Mouse (Mus musculus) midbrain, embryonic 11.5 days (tissue): Measurements from ENCODE around the gene Slc8b1. TPM values are rescaled to one million over a fixed set of nuclear protein-coding genes. Genes with fewer than 3 reads are reported as not detected.

ENCODE experiments used
- ATAC-seq: fragments of 200-750 bp; cut with Nextera tagmentation; 2 replicates; pipeline ENCODE4 v1.8.0; 2017; ENCODE audit warnings: moderate TSS enrichment, moderate library complexity; ENCODE audit not compliant: low FRiP score
- DNase-seq: peaks from one replicate; pipeline ENCODE4 v3.0.0; 2015; ENCODE audit warnings: low spot score; ENCODE audit errors: missing footprints
- H3K27ac ChIP-seq: fragments of 300-500 bp; sonication (generic); 2 replicates; pipeline ENCODE4 v1.5.1; 2014; ENCODE audit warnings: low read depth, low read length
- H3K27me3 ChIP-seq: fragments of 300-500 bp; sonication (generic); 2 replicates; pipeline ENCODE4 v1.6.1; 2014; ENCODE audit warnings: mild to moderate bottlenecking, low read length, moderate library complexity, mixed read lengths; ENCODE audit not compliant: control insufficient read depth, insufficient read depth
- H3K36me3 ChIP-seq: fragments of 300-500 bp; sonication (generic); 2 replicates; pipeline ENCODE4 v1.6.1; 2014; ENCODE audit warnings: mild to moderate bottlenecking, low read length, moderate library complexity, mixed read lengths; ENCODE audit not compliant: control insufficient read depth, insufficient read depth
- H3K4me1 ChIP-seq: fragments of 300-500 bp; sonication (generic); 2 replicates; pipeline ENCODE4 v1.6.1; 2014; ENCODE audit warnings: low read length; ENCODE audit not compliant: control insufficient read depth, insufficient read depth
- H3K4me2 ChIP-seq: fragments of 300-500 bp; sonication (generic); 2 replicates; pipeline ENCODE4 v1.6.1; 2014; ENCODE audit warnings: mild to moderate bottlenecking, moderate library complexity
- H3K4me3 ChIP-seq: fragments of 300-500 bp; sonication (generic); 2 replicates; pipeline ENCODE4 v1.5.1; 2014; ENCODE audit warnings: low read depth, low read length
- H3K9ac ChIP-seq: fragments of 300-500 bp; sonication (generic); 2 replicates; pipeline ENCODE4 v1.6.1; 2014; ENCODE audit warnings: low read length
- H3K9me3 ChIP-seq: fragments of 300-500 bp; sonication (generic); 2 replicates; pipeline ENCODE4 v1.6.1; 2016; ENCODE audit warnings: low read length; ENCODE audit not compliant: control insufficient read depth
- WGBS: fragments of 180-500 bp; shearing (Covaris S2); extraction: QIAGEN DNeasy Blood & Tissue Kit; methylation state at CpG from one replicate; pipeline ENCODE4 v1.1.7; 2014; 5-methylcytosine and 5-hydroxymethylcytosine counted together
- polyA plus RNA-seq: library from polyadenylated mRNA; unstranded; fragments of >200 nt; fragmentation: Nextera tagmentation; extraction: Ambion mirVana; gene quantifications from 2 replicates; pipeline ENCODE4 v1.2.1, GENCODE M21; 2014

Slc8b1 gene
- polyA plus RNA-seq, 1 experiment from 2014 or later = 1.3 TPM

GRCm38 (mm10) chr5:120526311-120526710 lies 15.3 kb downstream of the Slc8b1 start:
- Histone ChIP-seq H3K36me3 (no peaks in the 10 kb centered on the region), H3K4me2 (no peak overlapping the region), H3K27ac (no peak overlapping the region), H3K9me3 (no peaks in the 10 kb centered on the region), H3K9ac (no peak overlapping the region), H3K27me3 (no peaks in the 10 kb centered on the region), H3K4me1 (no peaks in the 10 kb centered on the region), H3K4me3 (no peak overlapping the region)
- DNase-seq = no peak
- WGBS = 72% methylated on average over 9 of the region's 11 CpGs
- ATAC-seq = no peak

- Histone ChIP-seq H3K4me3 (no peak overlapping the region), H3K4me2 (no peak overlapping the region), H3K9ac (no peak overlapping the region), H3K27ac (no peak overlapping the region), H3K9me3 (no peaks in the 10 kb centered on the region), H3K27me3 (no peaks in the 10 kb centered on the region), H3K4me1 (no peaks in the 10 kb centered on the region), H3K36me3 (no peaks in the 10 kb centered on the region)
- DNase-seq (no peak), ATAC-seq (no peak)
- WGBS = 95% methylated on average over 17 of the region's 20 CpGs
Measured at GRCm38 (mm10) chr5:120527296-120527964, 16.5 kb downstream of the Slc8b1 start.

GRCm38 (mm10) chr5:120531631-120532030 lies 20.7 kb downstream of the Slc8b1 start:
- DNase-seq = no peak
- no peak overlapping the region for H3K9ac ChIP-seq
- no peak overlapping the region for H3K4me2 ChIP-seq
- H3K4me1 ChIP-seq = no peaks in the 10 kb centered on the region
- H3K27ac ChIP-seq = no peak overlapping the region
- WGBS = 88% methylated on average over 8 of the region's 8 CpGs
- ATAC-seq = no peak
- H3K9me3 ChIP-seq = no peaks in the 10 kb centered on the region
- H3K27me3 ChIP-seq = no peaks in the 10 kb centered on the region
- H3K36me3 ChIP-seq = no peaks in the 10 kb centered on the region
- H3K4me3 ChIP-seq = no peak overlapping the region

GRCm38 (mm10) chr5:120534071-120534685 lies 23.2 kb downstream of the Slc8b1 start:
- ATAC-seq (no peak), DNase-seq (no peak)
- Histone ChIP-seq H3K4me2 (no peak overlapping the region), H3K36me3 (no peaks in the 10 kb centered on the region), H3K27me3 (no peaks in the 10 kb centered on the region), H3K27ac (no peak overlapping the region), H3K4me3 (no peak overlapping the region), H3K9ac (no peak overlapping the region), H3K4me1 (no peaks in the 10 kb centered on the region), H3K9me3 (no peaks in the 10 kb centered on the region)
- WGBS = 75% methylated on average over 15 of the region's 15 CpGs

GRCm38 (mm10) chr5:120534686-120535075 lies 23.7 kb downstream of the Slc8b1 start:
- H3K4me2 ChIP-seq = no peak overlapping the region
- H3K27ac ChIP-seq = no peak overlapping the region
- no peak for DNase-seq

GRCm38 (mm10) chr5:120536046-120536445 lies 25.1 kb downstream of the Slc8b1 start:
- Histone ChIP-seq H3K27ac (no peak overlapping the region), H3K36me3 (no peaks in the 10 kb centered on the region), H3K9ac (no peak overlapping the region), H3K4me1 (no peaks in the 10 kb centered on the region), H3K27me3 (no peaks in the 10 kb centered on the region), H3K4me2 (no peak overlapping the region), H3K4me3 (no peak overlapping the region), H3K9me3 (no peaks in the 10 kb centered on the region)
- DNase-seq (no peak), ATAC-seq (no peak)
- WGBS = 84% methylated on average over 13 of the region's 13 CpGs

More at GRCm38 (mm10) chr5:120534686-120535075, 23.7 kb downstream of the Slc8b1 start:
- H3K4me1 ChIP-seq = no peaks in the 10 kb centered on the region
- H3K36me3 ChIP-seq = no peaks in the 10 kb centered on the region
- H3K27me3 ChIP-seq = no peaks in the 10 kb centered on the region
- H3K9me3 ChIP-seq = no peaks in the 10 kb centered on the region
- no peak overlapping the region for H3K4me3 ChIP-seq
- 60% methylated on average over 2 of the region's 2 CpGs for WGBS
- no peak overlapping the region for H3K9ac ChIP-seq
- ATAC-seq = no peak

- H3K4me1 ChIP-seq = no peaks in the 10 kb centered on the region
- H3K27ac ChIP-seq = no peak overlapping the region
- no peaks in the 10 kb centered on the region for H3K9me3 ChIP-seq
- DNase-seq (no peak), ATAC-seq (no peak)
- no peaks in the 10 kb centered on the region for H3K36me3 ChIP-seq
- WGBS = 68% methylated on average over 5 of the region's 5 CpGs
- H3K9ac ChIP-seq = no peak overlapping the region
- H3K27me3 ChIP-seq = no peaks in the 10 kb centered on the region
- H3K4me2 ChIP-seq = no peak overlapping the region
- H3K4me3 ChIP-seq = no peak overlapping the region
Measured at GRCm38 (mm10) chr5:120536632-120537031, 25.7 kb downstream of the Slc8b1 start.

GRCm38 (mm10) chr5:120548236-120548850 lies 37.4 kb downstream of the Slc8b1 start:
- Histone ChIP-seq H3K9me3 (no peaks in the 10 kb centered on the region), H3K36me3 (no peaks in the 10 kb centered on the region), H3K4me3 (no peak overlapping the region), H3K4me1 (no peaks in the 10 kb centered on the region), H3K27me3 (no peaks in the 10 kb centered on the region), H3K27ac (no peak overlapping the region), H3K9ac (no peak overlapping the region), H3K4me2 (no peak overlapping the region)
- ATAC-seq = no peak
- 72% methylated on average over 11 of the region's 11 CpGs for WGBS
- DNase-seq = no peak

GRCm38 (mm10) chr5:120550137-120550536 lies 39.2 kb downstream of the Slc8b1 start:
- Histone ChIP-seq H3K4me3 (no peak overlapping the region), H3K4me2 (no peak overlapping the region), H3K27me3 (no peaks in the 10 kb centered on the region), H3K9ac (no peak overlapping the region), H3K9me3 (no peaks in the 10 kb centered on the region), H3K4me1 (no peaks in the 10 kb centered on the region), H3K36me3 (no peaks in the 10 kb centered on the region), H3K27ac (no peak overlapping the region)
- WGBS = 82% methylated on average over 5 of the region's 5 CpGs
- no peak for ATAC-seq
- DNase-seq = no peak
